Mouse (Mus musculus): Measurements from ENCODE around the gene Terb2. TPM values are rescaled to one million over a fixed set of nuclear protein-coding genes. Genes with fewer than 3 reads are reported as not detected.

The Terb2 gene
- total RNA-seq (2021): not detected
- long read RNA-seq, experiment 1: 0 reads
- long read RNA-seq, experiment 2: 0 reads

DNA sequence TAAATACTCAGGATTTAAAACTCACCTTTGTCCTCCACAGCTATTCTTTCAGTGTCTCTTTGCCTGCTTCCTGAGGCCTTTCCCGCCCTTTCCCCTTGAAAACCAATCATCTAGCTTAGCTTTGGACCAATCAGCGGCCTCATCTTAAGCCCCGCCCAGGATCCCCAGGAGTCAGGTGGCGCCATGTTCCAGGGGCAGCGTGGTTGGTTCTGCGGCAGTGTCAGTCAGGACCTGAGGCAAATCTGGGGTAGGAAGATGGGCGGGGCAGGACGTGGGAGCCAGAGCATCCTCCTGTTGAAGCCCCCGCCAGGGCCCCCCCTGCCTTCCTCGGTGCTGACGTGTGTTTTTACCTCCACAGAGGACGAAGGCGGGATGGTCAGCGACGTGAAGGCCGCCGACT, at the start of gene Terb2, which contains the start of gene Patl2:
Terb2 (plus strand) TSS at position 167 of the 400 bp plus-strand sequence.
Patl2 (minus strand) TSS at position 84 of the 400 bp plus-strand sequence.
- Histone ChIP-seq H3K27ac (no peak within 1 kb of the TSS), H3K4me3 (no peak within 1 kb of the TSS)
- TF ChIP-seq CTCF (IDR thresholded peaks at IDR 0.05): no peak
- intact Hi-C loops (cut with DNase I): no loop called here
- no peak for DNase-seq

- TF ChIP-seq CTCF (IDR thresholded peaks at IDR 0.05): no peak
- Histone ChIP-seq H3K27ac (no peak overlapping the region), H3K4me3 (no peak overlapping the region)
- intact Hi-C loops (cut with DNase I): no loop called here
- no peak for DNase-seq
Observed at GRCm38 (mm10) chr2:122137839-122138465, 48.1 kb upstream of the Terb2 start.

GRCm38 (mm10) chr2:122140815-122141214, 45.3 kb upstream of the Terb2 start:
- no peak for DNase-seq
- Histone ChIP-seq H3K4me3 (no peak overlapping the region), H3K27ac (no peak overlapping the region)
- intact Hi-C loops (cut with DNase I): no loop called here
- no peak for TF ChIP-seq CTCF (IDR thresholded peaks at IDR 0.05)

- H3K4me3 ChIP-seq: no peak overlapping the region
- intact Hi-C loops (cut with DNase I): no loop called here
- no peak for DNase-seq
- H3K27ac ChIP-seq: no peak overlapping the region
- no peak for TF ChIP-seq CTCF (IDR thresholded peaks at IDR 0.05)
Observed at GRCm38 (mm10) chr2:122141332-122141967, 44.6 kb upstream of the Terb2 start.

GRCm38 (mm10) chr2:122143111-122143510, 43.0 kb upstream of the Terb2 start:
- no peak for TF ChIP-seq CTCF (IDR thresholded peaks at IDR 0.05)
- Histone ChIP-seq H3K4me3 (no peak overlapping the region), H3K27ac (no peak overlapping the region)
- intact Hi-C loops (cut with DNase I): no loop called here
- no peak for DNase-seq

GRCm38 (mm10) chr2:122145756-122146155, 40.3 kb upstream of the Terb2 start:
- H3K27ac ChIP-seq: no peak overlapping the region
- TF ChIP-seq CTCF (IDR thresholded peaks at IDR 0.05): no peak
- no peak overlapping the region for H3K4me3 ChIP-seq
- intact Hi-C loops (cut with DNase I): no loop called here
- no peak for DNase-seq

DNA sequence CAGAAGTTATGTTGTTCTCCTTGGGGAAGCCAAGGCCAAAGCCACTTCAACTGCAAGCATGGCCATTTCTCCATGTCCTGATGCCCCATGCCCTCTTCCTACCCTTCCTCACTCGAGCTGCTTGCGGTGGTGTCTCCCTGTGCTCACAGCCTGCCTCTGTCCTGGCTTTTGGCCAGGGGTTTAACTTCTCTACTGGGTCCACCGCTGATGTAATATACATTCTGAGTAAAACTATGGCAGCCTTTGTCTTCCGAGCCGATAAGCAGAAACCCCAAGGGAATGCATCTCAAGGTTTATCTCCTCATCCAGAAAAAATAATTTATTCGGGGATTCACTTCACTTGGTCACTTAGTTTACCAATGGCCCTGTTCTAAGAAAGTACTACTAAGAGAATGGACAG, 39.4 kb upstream of the Terb2 start:
- no peak for TF ChIP-seq CTCF (IDR thresholded peaks at IDR 0.05)
- Histone ChIP-seq H3K4me3 (peak overlapping the region; percentile 83), H3K27ac (peak overlapping the region; percentile 96)
- DNase-seq: peak; percentile 35
- intact Hi-C loops (cut with DNase I): no loop called here

DNA sequence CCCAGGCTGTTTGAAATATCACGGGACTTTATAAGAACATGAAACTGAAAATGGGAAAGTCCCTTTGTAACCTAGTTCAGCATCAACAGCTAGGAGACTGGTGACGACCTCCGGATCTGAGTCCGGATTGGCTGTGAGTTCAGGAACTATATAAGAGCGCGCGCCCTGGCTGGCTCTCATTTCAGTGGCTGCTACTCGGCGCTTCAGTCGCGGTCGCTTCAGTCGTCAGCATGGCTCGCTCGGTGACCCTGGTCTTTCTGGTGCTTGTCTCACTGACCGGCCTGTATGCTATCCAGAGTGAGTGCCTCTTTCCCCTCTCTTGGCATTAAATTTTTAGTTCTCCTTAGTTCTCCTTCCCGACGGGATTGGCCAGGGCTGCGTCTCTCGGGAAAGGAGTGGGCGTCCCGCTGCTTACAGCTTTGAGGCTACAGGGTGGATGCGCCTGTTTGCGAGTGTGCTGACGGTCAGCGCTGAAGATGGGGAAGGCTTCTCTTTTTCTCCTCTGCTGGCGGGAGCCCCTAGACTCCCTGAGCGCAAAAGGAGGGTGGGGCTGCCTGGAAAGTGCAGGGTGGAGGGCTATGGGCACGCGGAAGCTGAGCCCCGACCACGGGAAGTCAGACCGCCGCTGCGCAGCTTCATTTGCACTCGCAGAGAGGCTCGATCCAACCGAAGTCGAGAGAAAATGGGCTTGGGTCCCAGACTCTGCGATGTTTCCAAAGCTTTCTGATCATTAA, 38.4 kb upstream of the Terb2 start, which contains the start of gene B2m:
B2m (plus strand) TSS at position 179 of the 734 bp plus-strand sequence.
- DNase-seq: peak; percentile 95
- intact Hi-C loops (cut with DNase I): loop anchor here (1.0 kb wide), 1 partner anchor 29 kb away; the partner anchor contains the start of gene Spg11

DNA sequence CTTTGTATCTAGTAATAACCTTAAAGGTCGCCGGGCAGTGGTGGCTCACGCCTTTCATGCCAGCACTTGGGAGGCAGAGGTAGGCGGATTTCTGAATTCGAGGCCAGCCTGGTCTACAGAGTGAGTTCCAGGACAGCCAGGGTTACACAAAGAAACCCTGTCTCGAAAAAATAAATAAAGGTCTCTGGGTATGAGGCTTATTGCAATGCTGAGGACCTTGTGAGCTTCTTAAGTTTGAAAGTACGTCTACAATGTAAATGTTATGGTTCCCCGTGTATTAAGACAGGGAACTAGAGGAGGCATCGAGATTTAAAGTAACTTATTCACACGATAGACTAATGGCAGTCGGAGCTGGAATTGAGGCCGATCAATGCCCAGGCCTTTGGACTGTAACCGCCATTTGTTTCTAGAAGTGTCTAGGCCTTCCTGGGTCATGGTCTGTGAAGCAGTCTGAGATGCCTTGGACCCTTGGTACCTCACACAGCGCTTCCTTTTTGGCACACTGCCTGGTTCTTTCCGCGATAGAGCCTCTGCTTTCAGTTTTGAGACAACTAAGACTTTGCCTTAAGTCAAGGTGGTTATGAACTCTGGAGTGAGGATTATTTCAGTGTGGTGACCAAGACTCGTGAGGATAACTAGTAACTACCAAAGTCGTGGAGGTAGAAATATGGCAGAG, 37.7 kb upstream of the Terb2 start:
- H3K27ac ChIP-seq: peak overlapping the region; percentile 96
- TF ChIP-seq CTCF (IDR thresholded peaks at IDR 0.05): no peak
- peak overlapping the region; percentile 83 for H3K4me3 ChIP-seq
- intact Hi-C loops (cut with DNase I): loop anchor here (1.0 kb wide), 1 partner anchor 30 kb away; the partner anchor contains the start of gene Spg11
- DNase-seq: peak; percentile 72

More for the DNA sequence above, 38.4 kb upstream of the Terb2 start, which contains the start of gene B2m:
- H3K4me3 ChIP-seq: peak within 1 kb of the TSS; percentile 83
- TF ChIP-seq CTCF (IDR thresholded peaks at IDR 0.05): no peak
- peak within 1 kb of the TSS; percentile 96 for H3K27ac ChIP-seq

GRCm38 (mm10) chr2:122149316-122149715, 36.8 kb upstream of the Terb2 start:
- Histone ChIP-seq H3K4me3 (peak overlapping the region; percentile 83), H3K27ac (no peak overlapping the region; the same call in 1 of the 2 replicates)
- intact Hi-C loops (cut with DNase I): no loop called here
- no peak for DNase-seq
- TF ChIP-seq CTCF (IDR thresholded peaks at IDR 0.05): no peak

GRCm38 (mm10) chr2:122149716-122150115, 36.4 kb upstream of the Terb2 start:
- Histone ChIP-seq H3K4me3 (peak overlapping the region; percentile 83), H3K27ac (no peak overlapping the region)
- TF ChIP-seq CTCF (IDR thresholded peaks at IDR 0.05): no peak
- no peak for DNase-seq
- intact Hi-C loops (cut with DNase I): no loop called here

GRCm38 (mm10) chr2:122151221-122151620, 34.9 kb upstream of the Terb2 start:
- Histone ChIP-seq H3K27ac (no peak overlapping the region), H3K4me3 (no peak overlapping the region)
- TF ChIP-seq CTCF (IDR thresholded peaks at IDR 0.05): no peak
- intact Hi-C loops (cut with DNase I): no loop called here
- DNase-seq: no peak

Measured in gastrocnemius, adult 2 months (tissue).